Mouse (Mus musculus): ENCODE results near the gene Sh3bgrl2. TPM values are rescaled to one million over a fixed set of nuclear protein-coding genes. Genes with fewer than 3 reads are reported as not detected.

Sh3bgrl2 gene
- polyA plus RNA-seq, 1 experiment, result 4.0 TPM

- Histone ChIP-seq H3K79me2 (ENCODE audit: control insufficient read depth, insufficient read depth) (no peaks in the 10 kb centered on the region), H3K36me3 (ENCODE audit: control insufficient read depth, insufficient read depth) (no peaks in the 10 kb centered on the region), H3K4me2 (ENCODE audit: low read depth) (no peak overlapping the region), H3K4me3 (no peak overlapping the region), H3K27me3 (ENCODE audit: control insufficient read depth, insufficient read depth, insufficient read length) (no peaks in the 10 kb centered on the region), H3ac (ENCODE audit: control insufficient read depth, insufficient read length) (no peak overlapping the region)
- TF ChIP-seq POLR2AphosphoS2 (IDR thresholded peaks at IDR 0.05; ENCODE audit: insufficient read length, low read depth), result no peak
- no peak for TF ChIP-seq TCF3 (IDR thresholded peaks at IDR 0.05; ENCODE audit: insufficient read length, low read depth)
These were observed 67.9 kb downstream of the Sh3bgrl2 start for GRCm38 (mm10) chr9:83615912-83616585.

GRCm38 (mm10) chr9:83616586-83617081 is 68.5 kb downstream of the Sh3bgrl2 start:
- no peaks in the 10 kb centered on the region for H3K27me3 ChIP-seq (ENCODE audit: control insufficient read depth, insufficient read depth, insufficient read length)
- no peak overlapping the region for H3K4me3 ChIP-seq
- TF ChIP-seq TCF3 (IDR thresholded peaks at IDR 0.05; ENCODE audit: insufficient read length, low read depth) (no peak), TCF12 (IDR thresholded peaks at IDR 0.05; ENCODE audit: insufficient read depth, poor library complexity, severe bottlenecking) (no peak), MYOG (IDR thresholded peaks at IDR 0.05; ENCODE audit: control insufficient read depth in 1 of 3, insufficient read depth in 1 of 3, insufficient read length in 2 of 3, low read depth in 2 of 3) (no peak), REST (IDR thresholded peaks at IDR 0.05; ENCODE audit: insufficient read depth, insufficient read length) (no peak), USF1 (IDR thresholded peaks at IDR 0.05; ENCODE audit: low read depth) (no peak), POLR2AphosphoS2 (IDR thresholded peaks at IDR 0.05; ENCODE audit: insufficient read length, low read depth) (no peak), MYOD1 (IDR thresholded peaks at IDR 0.05; ENCODE audit: control insufficient read depth in 1 of 3, insufficient read length in 2 of 3, low read depth in 2 of 3) (no peak), MAX (IDR thresholded peaks at IDR 0.05; ENCODE audit: low read depth) (no peak), POLR2A (IDR thresholded peaks at IDR 0.05; ENCODE audit: insufficient read length, low read depth) (no peak), E2F4 (IDR thresholded peaks at IDR 0.05; ENCODE audit: insufficient read depth) (no peak), CEBPB (IDR thresholded peaks at IDR 0.05; ENCODE audit: insufficient read depth, poor library complexity, severe bottlenecking) (no peak), SRF (IDR thresholded peaks at IDR 0.05; ENCODE audit: control insufficient read depth, insufficient read length, low read depth) (no peak)
- H3ac ChIP-seq (ENCODE audit: control insufficient read depth, insufficient read length), result no peak overlapping the region
- H3K79me2 ChIP-seq (ENCODE audit: control insufficient read depth, insufficient read depth), result no peaks in the 10 kb centered on the region
- no peak overlapping the region for H3K4me2 ChIP-seq (ENCODE audit: low read depth)
- H3K36me3 ChIP-seq (ENCODE audit: control insufficient read depth, insufficient read depth), result no peaks in the 10 kb centered on the region

GRCm38 (mm10) chr9:83623455-83623854 is 75.3 kb downstream of the Sh3bgrl2 start:
- Histone ChIP-seq H3K79me2 (ENCODE audit: control insufficient read depth, insufficient read depth) (no peaks in the 10 kb centered on the region), H3K4me2 (ENCODE audit: low read depth) (no peak overlapping the region), H3ac (ENCODE audit: control insufficient read depth, insufficient read length) (no peak overlapping the region), H3K27me3 (ENCODE audit: control insufficient read depth, insufficient read depth, insufficient read length) (no peaks in the 10 kb centered on the region), H3K4me3 (no peak overlapping the region), H3K36me3 (ENCODE audit: control insufficient read depth, insufficient read depth) (no peaks in the 10 kb centered on the region)
- TF ChIP-seq MYOD1 (IDR thresholded peaks at IDR 0.05; ENCODE audit: control insufficient read depth in 1 of 3, insufficient read length in 2 of 3, low read depth in 2 of 3) (no peak), CEBPB (IDR thresholded peaks at IDR 0.05; ENCODE audit: insufficient read depth, poor library complexity, severe bottlenecking) (no peak), MYOG (IDR thresholded peaks at IDR 0.05; ENCODE audit: control insufficient read depth in 1 of 3, insufficient read depth in 1 of 3, insufficient read length in 2 of 3, low read depth in 2 of 3) (no peak), POLR2A (IDR thresholded peaks at IDR 0.05; ENCODE audit: insufficient read length, low read depth) (no peak), USF1 (IDR thresholded peaks at IDR 0.05; ENCODE audit: low read depth) (no peak), REST (IDR thresholded peaks at IDR 0.05; ENCODE audit: insufficient read depth, insufficient read length) (no peak), E2F4 (IDR thresholded peaks at IDR 0.05; ENCODE audit: insufficient read depth) (no peak), POLR2AphosphoS2 (IDR thresholded peaks at IDR 0.05; ENCODE audit: insufficient read length, low read depth) (no peak), TCF12 (IDR thresholded peaks at IDR 0.05; ENCODE audit: insufficient read depth, poor library complexity, severe bottlenecking) (no peak), MAX (IDR thresholded peaks at IDR 0.05; ENCODE audit: low read depth) (no peak), TCF3 (IDR thresholded peaks at IDR 0.05; ENCODE audit: insufficient read length, low read depth) (no peak), SRF (IDR thresholded peaks at IDR 0.05; ENCODE audit: control insufficient read depth, insufficient read length, low read depth) (no peak)

- H3ac ChIP-seq (ENCODE audit: control insufficient read depth, insufficient read length), result no peak overlapping the region
- no peaks in the 10 kb centered on the region for H3K36me3 ChIP-seq (ENCODE audit: control insufficient read depth, insufficient read depth)
- TF ChIP-seq CEBPB (IDR thresholded peaks at IDR 0.05; ENCODE audit: insufficient read depth, poor library complexity, severe bottlenecking) (no peak), E2F4 (IDR thresholded peaks at IDR 0.05; ENCODE audit: insufficient read depth) (no peak), MAX (IDR thresholded peaks at IDR 0.05; ENCODE audit: low read depth) (no peak), POLR2AphosphoS2 (IDR thresholded peaks at IDR 0.05; ENCODE audit: insufficient read length, low read depth) (no peak), TCF12 (IDR thresholded peaks at IDR 0.05; ENCODE audit: insufficient read depth, poor library complexity, severe bottlenecking) (no peak), POLR2A (IDR thresholded peaks at IDR 0.05; ENCODE audit: insufficient read length, low read depth) (no peak), TCF3 (IDR thresholded peaks at IDR 0.05; ENCODE audit: insufficient read length, low read depth) (no peak), MYOD1 (IDR thresholded peaks at IDR 0.05; ENCODE audit: control insufficient read depth in 1 of 3, insufficient read length in 2 of 3, low read depth in 2 of 3) (no peak), SRF (IDR thresholded peaks at IDR 0.05; ENCODE audit: control insufficient read depth, insufficient read length, low read depth) (no peak), MYOG (IDR thresholded peaks at IDR 0.05; ENCODE audit: control insufficient read depth in 1 of 3, insufficient read depth in 1 of 3, insufficient read length in 2 of 3, low read depth in 2 of 3) (no peak), USF1 (IDR thresholded peaks at IDR 0.05; ENCODE audit: low read depth) (no peak), REST (IDR thresholded peaks at IDR 0.05; ENCODE audit: insufficient read depth, insufficient read length) (no peak)
- H3K79me2 ChIP-seq (ENCODE audit: control insufficient read depth, insufficient read depth), result no peaks in the 10 kb centered on the region
- no peaks in the 10 kb centered on the region for H3K27me3 ChIP-seq (ENCODE audit: control insufficient read depth, insufficient read depth, insufficient read length)
- H3K4me2 ChIP-seq (ENCODE audit: low read depth), result no peak overlapping the region
- no peak overlapping the region for H3K4me3 ChIP-seq
These were observed 76.1 kb downstream of the Sh3bgrl2 start for GRCm38 (mm10) chr9:83624193-83624592.

All from myocyte (in vitro differentiated cells).